Mouse (Mus musculus): ENCODE measurements around the gene Arnt2.

GRCm38 (mm10) chr7:84336907-84337306 is 73.1 kb downstream of the Arnt2 start:
- no peak for TF ChIP-seq CTCF (IDR thresholded peaks at IDR 0.05; ENCODE audit: low read depth)
- no peak for TF ChIP-seq EP300 (IDR thresholded peaks at IDR 0.05; ENCODE audit: low read depth)

Data from liver, postnatal 0 days (tissue).